Mouse (Mus musculus) liver, adult 2 months (tissue): ENCODE results near the gene Yy1.

Experiments used
- CTCF ChIP-seq: fragments of 200-500 bp; IDR thresholded peaks from 2 replicates; pipeline ENCODE4 v1.5.1; 2011; ENCODE audit warnings: low read depth, low read length, control low read depth
- POLR2A ChIP-seq: fragments of 200-500 bp; IDR thresholded peaks from 2 replicates; pipeline ENCODE4 v1.6.1; 2011; ENCODE audit warnings: low read length, control low read depth; ENCODE audit not compliant: insufficient read depth; ENCODE audit errors: extremely low read depth

GRCm38 (mm10) chr12:108810309-108810708 is 17.5 kb downstream of the Yy1 start:
- TF ChIP-seq CTCF (no peak), POLR2A (no peak)
